Mouse (Mus musculus) heart, embryonic 12.5 days (tissue): ENCODE data around the gene Cuedc1. TPM values are rescaled to one million over a fixed set of nuclear protein-coding genes. Genes with fewer than 3 reads are reported as not detected.
A peak's percentile ranks its signal among the peaks of the same experiment; 100 is the strongest.

Experiments
- ATAC-seq: fragments of 200-750 bp; cut with Nextera tagmentation; 2 replicates; pipeline ENCODE4 v1.8.0; 2017; ENCODE audit warnings: moderate TSS enrichment, moderate library complexity; ENCODE audit not compliant: insufficient number of reproducible peaks, low FRiP score
- H3K27ac ChIP-seq: fragments of 300-500 bp; sonication (generic); 2 replicates; pipeline ENCODE4 v1.5.1; 2016; ENCODE audit warnings: mild to moderate bottlenecking, moderate library complexity; ENCODE audit not compliant: poor library complexity, severe bottlenecking
- H3K27me3 ChIP-seq: fragments of 300-500 bp; sonication (generic); replicated peaks from 2 replicates; pipeline ENCODE4 v1.6.1; 2016; ENCODE audit warnings: mild to moderate bottlenecking, moderate library complexity
- H3K36me3 ChIP-seq: fragments of 300-500 bp; sonication (generic); 2 replicates; pipeline ENCODE4 v1.6.1; 2016; ENCODE audit warnings: mild to moderate bottlenecking, moderate library complexity
- H3K4me1 ChIP-seq: fragments of 300-500 bp; sonication (generic); replicated peaks from 2 replicates; pipeline ENCODE4 v1.6.1; 2016; ENCODE audit warnings: mild to moderate bottlenecking
- H3K4me2 ChIP-seq: fragments of 300-500 bp; sonication (generic); 2 replicates; pipeline ENCODE4 v1.6.1; 2016; ENCODE audit warnings: mild to moderate bottlenecking, moderate library complexity
- H3K4me3 ChIP-seq: fragments of 300-500 bp; sonication (generic); 2 replicates; pipeline ENCODE4 v1.5.1; 2016; ENCODE audit warnings: mild to moderate bottlenecking
- H3K9ac ChIP-seq: fragments of 300-500 bp; sonication (generic); 2 replicates; pipeline ENCODE4 v1.6.1; 2016; ENCODE audit warnings: mild to moderate bottlenecking, moderate library complexity
- H3K9me3 ChIP-seq: fragments of 300-500 bp; sonication (generic); replicated peaks from 2 replicates; pipeline ENCODE4 v1.6.1; 2016; ENCODE audit warnings: mild to moderate bottlenecking, moderate library complexity
- WGBS: fragments of 180-500 bp; shearing (Covaris S2); methylation state at CpG from one replicate; pipeline ENCODE4 v1.1.7; 2016; 5-methylcytosine and 5-hydroxymethylcytosine counted together
- polyA plus RNA-seq: library from polyadenylated mRNA; unstranded; fragments of >200 nt; fragmentation: Nextera tagmentation; extraction: Ambion mirVana; gene quantifications from 2 replicates; pipeline ENCODE4 v1.2.1, GENCODE M21; 2016

Gene Cuedc1
- polyA plus RNA-seq, result 20.7 and 22.9 TPM in 2 replicates

DNA sequence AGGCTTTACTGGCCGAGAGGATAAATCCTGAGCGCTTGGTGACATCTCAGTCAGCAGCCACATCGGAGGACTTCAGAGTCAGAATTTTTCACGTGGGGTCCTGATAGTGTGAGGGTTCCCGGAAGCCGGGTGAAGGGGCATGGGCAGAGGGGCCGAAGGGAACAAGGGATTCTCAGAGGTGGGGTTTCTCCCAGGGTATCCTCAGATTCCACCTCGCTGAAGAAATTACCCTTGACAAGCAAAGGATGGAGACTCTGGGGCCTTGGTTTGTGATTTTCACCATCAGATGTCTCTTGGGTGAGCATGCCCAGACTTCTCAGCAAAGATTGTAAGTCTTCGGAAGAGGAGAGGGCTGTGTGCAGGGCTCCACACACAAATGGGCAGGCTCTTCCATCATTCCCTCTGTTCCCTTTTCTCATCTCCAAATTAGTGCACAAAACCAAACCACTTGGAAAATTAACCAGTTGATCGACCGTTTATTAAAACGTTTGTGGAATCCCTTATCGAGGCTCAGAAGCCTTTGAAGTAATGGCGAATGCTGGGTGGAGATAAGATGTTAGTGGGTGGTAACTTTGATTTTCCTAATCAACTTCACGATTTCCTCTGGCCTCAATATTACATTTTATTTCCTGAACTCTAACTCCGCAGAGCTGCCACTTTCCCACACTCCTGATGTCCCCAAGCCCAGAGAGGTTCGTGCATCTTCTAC lies at the start of gene Cuedc1:
Gene Cuedc1, plus strand, starts transcription at position 38 of the 709 bp plus-strand sequence.
- WGBS, result 12% methylated on average over 17 of the region's 17 CpGs

DNA sequence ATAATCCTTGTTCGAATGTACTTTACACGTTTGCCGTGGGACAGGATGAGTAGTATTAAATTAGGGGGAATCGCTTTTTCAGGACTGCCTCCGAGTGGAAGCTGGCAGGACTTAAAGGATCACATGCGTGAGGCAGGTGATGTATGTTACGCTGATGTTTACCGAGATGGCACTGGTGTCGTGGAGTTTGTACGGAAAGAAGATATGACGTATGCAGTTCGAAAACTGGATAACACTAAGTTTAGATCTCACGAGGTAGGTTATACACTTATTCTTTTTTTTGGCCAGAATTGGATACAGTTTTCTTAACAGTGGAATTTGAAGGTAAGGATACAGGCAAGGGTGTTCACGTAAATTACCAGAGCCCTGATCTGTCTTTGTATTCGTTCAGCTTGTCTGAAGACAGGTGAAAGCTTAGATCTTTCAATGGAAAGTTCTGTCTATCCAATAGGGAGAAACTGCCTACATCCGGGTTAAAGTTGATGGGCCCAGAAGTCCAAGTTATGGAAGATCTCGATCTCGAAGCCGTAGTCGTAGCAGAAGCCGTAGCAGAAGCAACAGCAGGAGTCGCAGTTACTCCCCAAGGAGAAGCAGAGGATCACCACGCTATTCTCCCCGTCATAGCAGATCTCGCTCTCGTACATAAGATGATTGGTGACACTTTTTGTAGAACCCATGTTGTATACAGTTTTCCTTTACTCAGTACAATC lies 48.7 kb upstream of the Cuedc1 start:
- Histone ChIP-seq H3K9me3 (no peaks in the 10 kb centered on the region), H3K27ac (peak overlapping the region; percentile 100), H3K4me2 (peak overlapping the region; percentile 94), H3K27me3 (no peaks in the 10 kb centered on the region), H3K36me3 (peaks cover 28% of the 10 kb centered on the region), H3K4me3 (peak overlapping the region; percentile 94), H3K4me1 (peaks cover 22% of the 10 kb centered on the region), H3K9ac (peak overlapping the region; percentile 99)
- WGBS, result 26% methylated on average over 26 of the region's 26 CpGs
- ATAC-seq, result no peak

More for the DNA sequence above, at the start of gene Cuedc1:
- H3K36me3 ChIP-seq, result no peaks in the 10 kb centered on the region
- H3K9me3 ChIP-seq, result no peaks in the 10 kb centered on the region
- peaks cover 39% of the 10 kb centered on the region for H3K4me1 ChIP-seq
- H3K4me3 ChIP-seq, result peak within 1 kb of the TSS; percentile 80
- peak within 1 kb of the TSS; percentile 93 for H3K27ac ChIP-seq
- H3K4me2 ChIP-seq, result peak within 1 kb of the TSS; percentile 90
- ATAC-seq, result no peak
- H3K9ac ChIP-seq, result peak within 1 kb of the TSS; percentile 95
- no peaks in the 10 kb centered on the region for H3K27me3 ChIP-seq

DNA sequence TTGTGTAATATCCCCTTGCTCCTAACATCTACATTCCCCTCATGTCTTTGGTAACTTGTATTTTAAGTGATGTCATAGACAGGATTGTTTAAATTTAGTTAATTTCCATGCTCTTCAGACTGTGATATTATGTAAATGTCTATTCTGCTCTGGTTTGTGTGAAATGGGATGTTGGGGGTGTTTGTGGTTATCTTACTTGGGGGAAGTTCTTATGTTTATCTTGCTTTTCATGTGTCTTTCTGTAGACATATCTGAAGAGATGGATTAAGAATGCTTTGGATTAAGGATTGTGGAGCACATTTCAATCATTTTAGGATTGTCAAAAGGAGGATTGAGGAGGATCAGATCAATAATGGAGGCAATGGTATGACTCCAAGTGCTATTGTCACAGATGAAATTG lies 48.1 kb upstream of the Cuedc1 start:
- Histone ChIP-seq H3K4me1 (peaks cover 22% of the 10 kb centered on the region), H3K4me3 (peak overlapping the region; percentile 94; the same call in 1 of the 2 replicates), H3K36me3 (peaks cover 29% of the 10 kb centered on the region), H3K9ac (no peak overlapping the region), H3K9me3 (no peaks in the 10 kb centered on the region), H3K4me2 (peak overlapping the region; percentile 94; the same call in 1 of the 2 replicates), H3K27ac (no peak overlapping the region), H3K27me3 (no peaks in the 10 kb centered on the region)
- no peak for ATAC-seq

DNA sequence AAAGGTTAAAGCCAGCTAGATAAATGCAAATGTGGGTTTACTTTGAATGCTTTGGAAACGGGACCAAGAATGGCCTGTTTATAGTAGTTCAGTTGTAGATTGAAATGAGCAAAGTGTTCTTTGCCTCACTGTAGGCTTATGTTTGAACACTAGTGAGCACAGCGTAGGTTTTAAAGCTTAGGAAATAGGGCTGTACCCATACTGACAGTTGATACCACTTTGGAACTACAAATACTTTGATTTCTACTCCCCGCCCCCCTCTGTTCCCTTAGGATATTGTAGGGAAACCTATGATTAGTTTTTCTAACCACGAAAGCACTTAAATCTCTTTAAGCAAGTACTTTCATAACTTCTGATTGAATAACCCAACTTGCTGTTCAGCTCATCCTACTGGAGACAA lies 45.2 kb upstream of the Cuedc1 start:
- 85% methylated on average over 4 of the region's 4 CpGs for WGBS
- Histone ChIP-seq H3K4me1 (peaks cover 16% of the 10 kb centered on the region), H3K27ac (no peak overlapping the region), H3K4me3 (no peak overlapping the region), H3K4me2 (no peak overlapping the region), H3K9ac (no peak overlapping the region), H3K27me3 (no peaks in the 10 kb centered on the region), H3K9me3 (no peaks in the 10 kb centered on the region), H3K36me3 (peaks cover 34% of the 10 kb centered on the region)
- no peak for ATAC-seq

DNA sequence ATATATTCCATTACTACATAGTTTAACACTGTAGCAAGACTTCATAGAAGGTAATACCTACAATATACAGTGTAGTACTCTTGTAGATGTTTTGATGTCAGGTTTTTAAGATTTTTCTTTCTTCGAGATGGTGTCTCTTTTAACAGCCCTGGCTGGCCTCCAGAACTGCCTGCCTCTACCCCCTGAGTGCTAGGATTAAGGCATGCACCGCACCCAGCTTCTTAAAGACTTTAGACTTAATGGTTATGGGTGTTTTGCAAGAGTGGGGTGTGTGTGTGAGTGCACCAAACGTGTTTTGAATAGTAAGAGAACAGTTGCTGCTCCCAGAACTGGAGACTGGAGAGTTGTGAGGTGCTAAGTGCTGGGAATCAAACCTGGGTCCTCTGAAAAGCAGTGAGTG lies 44.0 kb upstream of the Cuedc1 start:
- no peaks in the 10 kb centered on the region for H3K9me3 ChIP-seq
- H3K4me3 ChIP-seq, result no peak overlapping the region
- ATAC-seq, result no peak
- H3K36me3 ChIP-seq, result peaks cover 33% of the 10 kb centered on the region
- H3K9ac ChIP-seq, result no peak overlapping the region
- WGBS, result 66% methylated on average over 3 of the region's 3 CpGs
- no peak overlapping the region for H3K4me2 ChIP-seq
- H3K27ac ChIP-seq, result 0 out of 2 replicates have a peak overlapping the region, but pooled peaks have one; percentile 16
- no peaks in the 10 kb centered on the region for H3K27me3 ChIP-seq
- H3K4me1 ChIP-seq, result peaks cover 16% of the 10 kb centered on the region

DNA sequence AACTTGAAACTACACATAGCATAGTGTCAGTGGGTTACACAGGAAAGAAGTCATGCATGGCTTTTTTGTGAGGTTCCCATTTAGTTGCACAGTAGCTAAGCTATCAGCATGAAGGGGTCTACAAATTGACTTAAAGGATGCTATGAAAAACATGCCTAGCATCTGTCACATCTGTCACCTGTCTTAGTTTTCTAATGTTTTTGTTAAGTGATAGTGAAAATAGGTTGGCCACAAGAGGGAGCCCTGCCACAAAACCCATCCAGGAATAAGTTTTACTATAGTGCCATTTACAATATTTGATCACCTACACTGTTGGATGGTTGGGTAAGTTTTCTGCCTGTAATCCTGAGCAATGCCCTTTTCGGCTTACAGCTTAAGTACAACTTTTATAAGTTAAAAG lies 43.3 kb upstream of the Cuedc1 start:
- 96% methylated on average over 1 of the region's 1 CpGs for WGBS
- Histone ChIP-seq H3K27me3 (no peaks in the 10 kb centered on the region), H3K36me3 (peaks cover 27% of the 10 kb centered on the region), H3K9ac (no peak overlapping the region), H3K27ac (no peak overlapping the region), H3K4me2 (no peak overlapping the region), H3K4me3 (no peak overlapping the region), H3K9me3 (no peaks in the 10 kb centered on the region), H3K4me1 (peaks cover 12% of the 10 kb centered on the region)
- ATAC-seq, result no peak

DNA sequence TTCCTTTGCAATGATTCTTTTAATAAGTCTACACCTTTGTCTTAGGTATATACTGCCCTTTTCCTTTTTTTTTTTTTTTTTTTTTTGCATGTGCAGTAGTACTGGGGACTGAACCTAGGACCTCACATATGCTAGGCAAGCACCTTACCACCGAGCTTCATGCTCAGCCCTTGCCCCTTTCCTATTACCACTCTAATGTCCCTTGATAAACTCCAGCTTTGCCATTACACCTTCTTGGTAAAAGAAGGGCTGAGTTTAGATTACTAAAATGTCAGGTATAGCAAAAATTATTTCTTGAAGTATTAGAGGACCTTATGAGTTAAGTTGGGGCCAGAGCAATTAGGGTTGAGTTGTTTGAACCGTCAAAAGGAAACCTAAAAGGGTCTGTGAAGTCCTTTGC lies 42.1 kb upstream of the Cuedc1 start:
- no peak overlapping the region for H3K9ac ChIP-seq
- H3K4me2 ChIP-seq, result no peak overlapping the region
- WGBS, result 78% methylated on average over 2 of the region's 2 CpGs
- no peak overlapping the region for H3K4me3 ChIP-seq
- peaks cover 19% of the 10 kb centered on the region for H3K36me3 ChIP-seq
- H3K9me3 ChIP-seq, result no peaks in the 10 kb centered on the region
- H3K27me3 ChIP-seq, result no peaks in the 10 kb centered on the region
- H3K27ac ChIP-seq, result no peak overlapping the region
- H3K4me1 ChIP-seq, result peaks cover 6% of the 10 kb centered on the region; the same call in 1 of the 2 replicates
- ATAC-seq, result no peak

DNA sequence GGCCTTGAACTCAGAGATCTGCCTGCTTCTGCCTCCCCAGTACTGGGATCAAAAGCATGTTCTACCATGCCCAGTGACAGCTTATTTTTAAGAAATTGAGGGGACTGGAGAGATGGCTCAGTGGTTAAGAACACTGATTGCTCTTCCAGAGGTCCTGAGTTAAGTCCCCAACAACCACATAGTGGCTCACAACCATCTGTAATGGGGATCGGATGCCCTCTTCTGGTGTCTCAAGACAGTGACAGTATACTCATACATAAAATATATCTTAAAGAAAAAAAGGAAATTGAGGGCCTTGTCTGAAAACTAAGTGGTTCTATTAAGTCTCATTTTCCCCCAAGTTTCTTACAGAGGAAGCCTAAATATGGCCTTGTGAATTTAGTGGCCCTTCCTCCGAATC lies 40.1 kb upstream of the Cuedc1 start:
- Histone ChIP-seq H3K36me3 (peaks cover 11% of the 10 kb centered on the region), H3K9me3 (no peaks in the 10 kb centered on the region)
- 66% methylated on average over 2 of the region's 2 CpGs for WGBS

DNA sequence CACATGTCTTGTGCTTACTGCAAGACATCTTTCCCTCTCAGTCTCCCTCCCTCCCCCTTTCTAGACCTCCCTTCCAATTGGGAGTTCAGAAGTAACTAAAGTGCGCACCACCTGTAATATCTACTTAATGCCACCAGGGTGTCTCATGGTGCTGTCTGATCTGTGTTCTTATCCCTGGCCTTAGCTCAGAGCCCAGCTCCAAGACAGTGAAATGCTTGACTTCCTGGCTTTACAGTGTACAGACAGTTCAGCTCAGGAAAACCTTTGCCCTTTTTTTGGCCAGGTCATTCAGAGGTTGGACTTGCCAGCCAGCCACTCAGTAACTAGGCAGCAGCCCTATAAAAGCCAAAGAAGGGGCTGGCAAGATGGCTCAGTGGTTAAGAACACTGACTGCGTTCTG lies 38.7 kb upstream of the Cuedc1 start:
- Histone ChIP-seq H3K4me2 (no peak overlapping the region), H3K36me3 (peaks cover 6% of the 10 kb centered on the region; the same call in 1 of the 2 replicates), H3K9me3 (no peaks in the 10 kb centered on the region), H3K27ac (no peak overlapping the region), H3K9ac (no peak overlapping the region), H3K27me3 (no peaks in the 10 kb centered on the region), H3K4me1 (0 out of 2 replicates have a peak, but pooled peaks cover 2% of the 10 kb centered on the region), H3K4me3 (no peak overlapping the region)
- peak; percentile 73; the same call in 1 of the 2 replicates for ATAC-seq
- WGBS, result 49% methylated on average over 2 of the region's 2 CpGs

More for the DNA sequence above, 40.1 kb upstream of the Cuedc1 start:
- Histone ChIP-seq H3K4me1 (0 out of 2 replicates have a peak, but pooled peaks cover 2% of the 10 kb centered on the region), H3K9ac (no peak overlapping the region), H3K27me3 (no peaks in the 10 kb centered on the region), H3K4me3 (no peak overlapping the region), H3K4me2 (no peak overlapping the region), H3K27ac (no peak overlapping the region)
- ATAC-seq, result no peak

DNA sequence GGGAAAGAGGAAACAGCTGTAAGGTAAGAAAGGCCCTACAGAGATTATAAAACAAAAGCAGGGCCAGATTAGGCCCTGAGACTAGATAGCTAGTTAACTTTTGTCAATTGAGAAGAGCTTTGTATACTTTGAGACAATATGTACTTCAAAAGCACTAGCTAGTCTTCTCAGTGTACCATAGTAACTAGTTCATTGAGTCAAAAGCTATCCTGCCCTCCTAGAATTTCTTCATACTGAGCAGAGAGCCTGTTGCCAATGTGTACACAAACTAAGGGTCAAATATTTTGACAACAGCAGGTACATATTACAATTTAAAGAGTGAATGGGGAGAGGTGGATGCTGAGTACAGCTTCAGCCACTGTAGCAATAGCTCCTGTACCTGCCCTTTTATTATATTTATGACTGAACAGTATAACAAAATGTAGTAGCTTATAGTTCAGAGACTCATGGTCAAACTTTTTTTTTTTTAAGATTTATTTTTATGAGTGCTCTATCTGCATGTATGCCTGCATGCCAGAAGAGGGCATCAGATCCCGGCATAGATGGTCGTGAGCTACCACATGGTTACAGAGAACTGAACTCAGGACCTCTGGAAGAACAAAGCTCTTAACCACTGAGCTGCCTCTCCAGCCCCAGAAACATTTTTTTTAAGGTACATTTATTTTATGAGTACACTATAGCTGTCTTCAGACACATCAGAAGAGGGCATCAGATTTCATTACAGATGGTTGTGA lies 35.8 kb upstream of the Cuedc1 start:
- Histone ChIP-seq H3K4me1 (0 out of 2 replicates have a peak, but pooled peaks cover 3% of the 10 kb centered on the region), H3K4me2 (no peak overlapping the region), H3K4me3 (no peak overlapping the region), H3K27me3 (no peaks in the 10 kb centered on the region), H3K27ac (no peak overlapping the region), H3K9ac (no peak overlapping the region), H3K36me3 (no peaks in the 10 kb centered on the region), H3K9me3 (no peaks in the 10 kb centered on the region)
- 74% methylated on average over 2 of the region's 2 CpGs for WGBS
- no peak for ATAC-seq

DNA sequence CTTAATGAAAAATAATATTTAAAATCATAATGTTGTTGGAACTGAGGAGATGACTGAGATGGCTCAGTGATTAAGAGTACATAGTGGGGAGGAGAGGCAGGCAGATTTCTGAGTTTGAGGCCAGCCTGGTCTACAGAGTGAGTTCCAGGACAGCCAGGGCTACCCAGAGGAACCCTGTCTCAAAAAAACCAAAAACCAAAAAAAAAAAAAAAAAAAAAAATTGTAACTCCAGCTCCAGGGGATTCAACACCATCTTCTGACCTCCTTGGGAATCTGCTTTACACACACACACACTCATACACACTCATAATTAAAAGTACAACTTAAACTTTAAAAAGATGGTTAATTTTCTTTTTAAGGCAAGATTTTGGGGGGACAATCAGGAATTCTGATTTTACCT lies 32.1 kb upstream of the Cuedc1 start:
- Histone ChIP-seq H3K4me3 (no peak overlapping the region), H3K4me2 (no peak overlapping the region), H3K27ac (no peak overlapping the region), H3K36me3 (no peaks in the 10 kb centered on the region), H3K4me1 (peaks cover 15% of the 10 kb centered on the region), H3K9ac (no peak overlapping the region), H3K9me3 (no peaks in the 10 kb centered on the region), H3K27me3 (no peaks in the 10 kb centered on the region)
- no peak for ATAC-seq
